Mouse (Mus musculus) thymus, postnatal 25 days (tissue): ENCODE data around the gene Heyl.
"Not testable (repeated sequence)": the region's sequence is repeated elsewhere in the genome, so short reads cannot be mapped to it uniquely, and the experiment has no call there.

Source experiments
- DNase-seq: peaks from one replicate; pipeline ENCODE4 v3.0.0; 2022

The Heyl gene

GRCm38 (mm10) chr4:123289038-123289437, 55.7 kb downstream of the Heyl start:
- no peak for DNase-seq

GRCm38 (mm10) chr4:123292390-123292789, 59.0 kb downstream of the Heyl start:
- DNase-seq, result no peak

GRCm38 (mm10) chr4:123292989-123293388, 59.6 kb downstream of the Heyl start:
- DNase-seq, result no peak

- DNase-seq, result no peak
These were observed 60.5 kb downstream of the Heyl start for GRCm38 (mm10) chr4:123293661-123294443.

GRCm38 (mm10) chr4:123295026-123295425, 61.7 kb downstream of the Heyl start:
- not testable (repeated sequence) for DNase-seq

- DNase-seq, result no peak
These were observed 62.3 kb downstream of the Heyl start for GRCm38 (mm10) chr4:123295516-123296147.

GRCm38 (mm10) chr4:123296148-123296534, 62.8 kb downstream of the Heyl start:
- DNase-seq, result no peak

- DNase-seq, result no peak
These were observed 64.0 kb downstream of the Heyl start for GRCm38 (mm10) chr4:123297195-123297960.

GRCm38 (mm10) chr4:123298226-123298625, 64.9 kb downstream of the Heyl start:
- no peak for DNase-seq

GRCm38 (mm10) chr4:123298980-123299670, 65.8 kb downstream of the Heyl start:
- DNase-seq, result no peak
